Mouse (Mus musculus): ENCODE measurements at regions not wholly inside any gene's neighbourhood (a gene's known extent, or its start where the extent isn't known, plus 50 kb on each side); places are given as distances from the start of the nearest gene placed in this dataset.

DNA sequence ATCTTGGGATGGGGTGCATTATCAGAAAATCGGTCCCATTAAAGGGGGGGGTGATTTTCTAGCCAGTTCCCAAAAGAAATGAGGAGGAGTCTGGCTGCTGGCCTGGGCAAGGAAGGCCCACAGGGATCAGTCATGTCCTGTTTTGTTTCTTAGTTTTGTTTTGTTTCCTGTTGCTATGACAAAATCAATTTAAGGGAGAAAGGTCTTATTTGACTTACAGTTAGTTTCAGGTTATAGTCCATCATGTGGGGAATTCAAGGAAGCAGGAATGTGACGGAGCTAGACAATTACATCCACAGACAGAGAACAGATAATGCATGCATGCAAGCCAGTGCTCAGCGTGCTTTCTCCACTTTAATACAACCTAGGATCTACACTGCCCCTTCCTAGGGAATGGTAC lies 101.1 kb downstream of the Rplp1 start:
- TF ChIP-seq CTCF (IDR thresholded peaks at IDR 0.05; ENCODE audit: low read depth) (no peak), EP300 (IDR thresholded peaks at IDR 0.05; ENCODE audit: low read depth) (no peak)
